Mouse (Mus musculus) yolk sac, embryonic 10.5 days (tissue): Measurements from ENCODE around the gene Urah.

Experiments used
- DNase-seq: peaks from one replicate; pipeline ENCODE4 v3.0.0-alpha.2; 2017; ENCODE audit warnings: low spot score

The Urah gene

GRCm38 (mm10) chr7:140874224-140874623, 39.4 kb downstream of the Urah start:
- DNase-seq: no peak

GRCm38 (mm10) chr7:140877364-140877763, 42.5 kb downstream of the Urah start:
- no peak for DNase-seq

- no peak for DNase-seq
These were observed 44.5 kb downstream of the Urah start for GRCm38 (mm10) chr7:140879355-140879754.

GRCm38 (mm10) chr7:140880419-140880818, 45.6 kb downstream of the Urah start:
- peak; percentile 26 for DNase-seq

GRCm38 (mm10) chr7:140880865-140881515, 46.2 kb downstream of the Urah start:
- DNase-seq: no peak

- DNase-seq: peak; percentile 91
These were observed 47.1 kb downstream of the Urah start, which contains the start of the genes Psmd13 and Sirt3 for GRCm38 (mm10) chr7:140881696-140882468. TSS of gene Psmd13 (plus strand) at chr7:140881968. TSS of gene Sirt3 (minus strand) at chr7:140882309.

GRCm38 (mm10) chr7:140882469-140882803, 47.6 kb downstream of the Urah start:
- no peak for DNase-seq
